Mouse (Mus musculus): ENCODE measurements around the gene Nr1d1. TPM values are rescaled to one million over a fixed set of nuclear protein-coding genes. Genes with fewer than 3 reads are reported as not detected.

Nr1d1 gene
- polyA plus RNA-seq (2015; fragmentation: Nextera tagmentation; extraction: Ambion mirVana), result 0.93 and 1.1 TPM in 2 replicates

- no peaks in the 10 kb centered on the region for H3K9me3 ChIP-seq
- peak within 1 kb of the TSS; percentile 40 for H3K4me3 ChIP-seq
- peaks cover 52% of the 10 kb centered on the region for H3K4me1 ChIP-seq
- peaks cover 17% of the 10 kb centered on the region for H3K36me3 ChIP-seq
- H3K27me3 ChIP-seq, result no peaks in the 10 kb centered on the region
- peak within 1 kb of the TSS; percentile 56 for H3K9ac ChIP-seq
- H3K4me2 ChIP-seq (replicated peaks), result peak within 1 kb of the TSS; percentile 74
- ATAC-seq (ENCODE audit: low FRiP score, low read depth), result no peak; the same call in 1 of the 2 replicates
- peak within 1 kb of the TSS; percentile 90 for H3K27ac ChIP-seq
- under 1% methylated on average over 22 of the region's 22 CpGs for whole genome bisulfite sequencing
These were observed at the start of gene Nr1d1 for GRCm38 (mm10) chr11:98774582-98775347. Gene Nr1d1 (minus strand): TSS chr11:98775333.

GRCm38 (mm10) chr11:98820968-98821367 lies 45.8 kb upstream of the Nr1d1 start:
- Histone ChIP-seq H3K4me2 (replicated peaks) (no peak overlapping the region), H3K36me3 (peaks cover 99% of the 10 kb centered on the region), H3K27me3 (no peaks in the 10 kb centered on the region), H3K4me1 (no peaks in the 10 kb centered on the region), H3K4me3 (no peak overlapping the region), H3K9me3 (no peaks in the 10 kb centered on the region), H3K9ac (no peak overlapping the region), H3K27ac (no peak overlapping the region)
- WGBS, result 94% methylated on average over 5 of the region's 5 CpGs
- no peak for ATAC-seq (ENCODE audit: low FRiP score, low read depth)

- Histone ChIP-seq H3K9ac (no peak overlapping the region), H3K9me3 (no peaks in the 10 kb centered on the region), H3K4me3 (no peak overlapping the region), H3K36me3 (peaks cover 96% of the 10 kb centered on the region), H3K27ac (no peak overlapping the region), H3K4me1 (peaks cover under 1% of the 10 kb centered on the region; the same call in 1 of the 2 replicates), H3K27me3 (no peaks in the 10 kb centered on the region), H3K4me2 (replicated peaks) (no peak overlapping the region)
- 97% methylated on average over 1 of the region's 1 CpGs for WGBS
- no peak for ATAC-seq (ENCODE audit: low FRiP score, low read depth)
These were observed 41.6 kb upstream of the Nr1d1 start for GRCm38 (mm10) chr11:98816706-98817239.

GRCm38 (mm10) chr11:98810686-98811085 lies 35.6 kb upstream of the Nr1d1 start:
- H3K27ac ChIP-seq, result no peak overlapping the region
- no peaks in the 10 kb centered on the region for H3K9me3 ChIP-seq
- peak overlapping the region; percentile 92 for H3K9ac ChIP-seq
- H3K36me3 ChIP-seq, result peaks cover 69% of the 10 kb centered on the region
- no peak for ATAC-seq (ENCODE audit: low FRiP score, low read depth)
- H3K4me1 ChIP-seq, result peaks cover 26% of the 10 kb centered on the region
- WGBS, result 61% methylated on average over 7 of the region's 7 CpGs
- H3K27me3 ChIP-seq, result no peaks in the 10 kb centered on the region
- H3K4me3 ChIP-seq, result peak overlapping the region; percentile 85
- peak overlapping the region; percentile 66 for H3K4me2 ChIP-seq (replicated peaks)

- Histone ChIP-seq H3K36me3 (peaks cover 69% of the 10 kb centered on the region), H3K9me3 (no peaks in the 10 kb centered on the region), H3K9ac (peak overlapping the region; percentile 92), H3K27me3 (no peaks in the 10 kb centered on the region), H3K4me3 (peak overlapping the region; percentile 85), H3K27ac (peak overlapping the region; percentile 98), H3K4me2 (replicated peaks) (peak overlapping the region; percentile 66), H3K4me1 (peaks cover 26% of the 10 kb centered on the region)
- peak; percentile 99 for ATAC-seq (ENCODE audit: low FRiP score, low read depth)
- under 1% methylated on average over 83 of the region's 84 CpGs for WGBS
These were observed 34.5 kb upstream of the Nr1d1 start for GRCm38 (mm10) chr11:98809457-98810290.

GRCm38 (mm10) chr11:98808417-98808816 lies 33.3 kb upstream of the Nr1d1 start:
- 73% methylated on average over 2 of the region's 2 CpGs for WGBS
- Histone ChIP-seq H3K36me3 (peaks cover 69% of the 10 kb centered on the region), H3K27me3 (no peaks in the 10 kb centered on the region), H3K4me2 (replicated peaks) (peak overlapping the region; percentile 66), H3K27ac (peak overlapping the region; percentile 61; the same call in 1 of the 2 replicates), H3K4me3 (peak overlapping the region; percentile 85), H3K9me3 (no peaks in the 10 kb centered on the region), H3K4me1 (peaks cover 26% of the 10 kb centered on the region), H3K9ac (no peak overlapping the region)
- ATAC-seq (ENCODE audit: low FRiP score, low read depth), result no peak

- Histone ChIP-seq H3K9me3 (no peaks in the 10 kb centered on the region), H3K27ac (no peak within 1 kb of the TSS), H3K4me3 (no peak within 1 kb of the TSS), H3K36me3 (peaks cover 86% of the 10 kb centered on the region), H3K4me2 (replicated peaks) (no peak within 1 kb of the TSS), H3K27me3 (no peaks in the 10 kb centered on the region), H3K4me1 (peaks cover 11% of the 10 kb centered on the region), H3K9ac (no peak within 1 kb of the TSS)
- 86% methylated on average over 5 of the region's 5 CpGs for WGBS
- no peak for ATAC-seq (ENCODE audit: low FRiP score, low read depth)
These were observed 29.5 kb upstream of the Nr1d1 start, which contains the start of gene Casc3 for GRCm38 (mm10) chr11:98804605-98805004. Gene Casc3 (plus strand): TSS chr11:98804905.

- no peaks in the 10 kb centered on the region for H3K9me3 ChIP-seq
- H3K4me3 ChIP-seq, result peak overlapping the region; percentile 100
- H3K9ac ChIP-seq, result peak overlapping the region; percentile 100
- WGBS, result 60% methylated on average over 4 of the region's 4 CpGs
- no peak for ATAC-seq (ENCODE audit: low FRiP score, low read depth)
- no peaks in the 10 kb centered on the region for H3K27me3 ChIP-seq
- peaks cover 31% of the 10 kb centered on the region for H3K4me1 ChIP-seq
- peaks cover 45% of the 10 kb centered on the region for H3K36me3 ChIP-seq
- H3K27ac ChIP-seq, result no peak overlapping the region
- peak overlapping the region; percentile 99 for H3K4me2 ChIP-seq (replicated peaks)
These were observed 22.8 kb upstream of the Nr1d1 start for GRCm38 (mm10) chr11:98797909-98798308.

- ATAC-seq (ENCODE audit: low FRiP score, low read depth), result no peak
- Histone ChIP-seq H3K27me3 (no peaks in the 10 kb centered on the region), H3K4me3 (peak overlapping the region; percentile 100), H3K27ac (0 out of 2 replicates have a peak overlapping the region, but pooled peaks have one; percentile 22), H3K9me3 (no peaks in the 10 kb centered on the region), H3K9ac (peak overlapping the region; percentile 100), H3K4me2 (replicated peaks) (peak overlapping the region; percentile 99), H3K36me3 (peaks cover 39% of the 10 kb centered on the region), H3K4me1 (peaks cover 31% of the 10 kb centered on the region)
- 6% methylated on average over 5 of the region's 5 CpGs for WGBS
These were observed 22.2 kb upstream of the Nr1d1 start for GRCm38 (mm10) chr11:98797306-98797705.

- peak; percentile 41 for ATAC-seq (ENCODE audit: low FRiP score, low read depth)
- Histone ChIP-seq H3K4me1 (peaks cover 31% of the 10 kb centered on the region), H3K4me3 (peak overlapping the region; percentile 100), H3K27me3 (no peaks in the 10 kb centered on the region), H3K27ac (peak overlapping the region; percentile 100), H3K36me3 (peaks cover 33% of the 10 kb centered on the region), H3K4me2 (replicated peaks) (peak overlapping the region; percentile 99), H3K9me3 (no peaks in the 10 kb centered on the region), H3K9ac (peak overlapping the region; percentile 100)
- 2% methylated on average over 23 of the region's 23 CpGs for WGBS
These were observed 21.5 kb upstream of the Nr1d1 start for GRCm38 (mm10) chr11:98796515-98797216.

GRCm38 (mm10) chr11:98795714-98796514 lies 20.8 kb upstream of the Nr1d1 start:
- Histone ChIP-seq H3K27ac (peak overlapping the region; percentile 100), H3K4me1 (peaks cover 31% of the 10 kb centered on the region), H3K36me3 (peaks cover 25% of the 10 kb centered on the region), H3K9me3 (no peaks in the 10 kb centered on the region), H3K4me2 (replicated peaks) (peak overlapping the region; percentile 99), H3K4me3 (peak overlapping the region; percentile 100), H3K27me3 (no peaks in the 10 kb centered on the region), H3K9ac (peak overlapping the region; percentile 100)
- WGBS, result under 1% methylated on average over 61 of the region's 74 CpGs
- ATAC-seq (ENCODE audit: low FRiP score, low read depth), result peak; percentile 22; the same call in 1 of the 2 replicates

All from limb, embryonic 13.5 days (tissue).